Mouse (Mus musculus) forebrain, postnatal 0 days (tissue): ENCODE measurements at regions not wholly inside any gene's neighbourhood (a gene's known extent, or its start where the extent isn't known, plus 50 kb on each side); places are given as distances from the start of the nearest gene placed in this dataset.

Experiments
- ATAC-seq: fragments of 200-750 bp; cut with Nextera tagmentation; 2 replicates; pipeline ENCODE4 v1.8.0; 2017; ENCODE audit warnings: mild to moderate bottlenecking, moderate library complexity
- DNase-seq: peaks from one replicate; pipeline ENCODE4 v3.0.0-alpha.2; 2015
- H3K27ac ChIP-seq: fragments of 300-500 bp; sonication (generic); 2 replicates; pipeline ENCODE4 v1.5.1; 2014; ENCODE audit warnings: low read depth, mild to moderate bottlenecking, antibody characterized with exemption, low read length, moderate library complexity, mixed read lengths
- H3K27me3 ChIP-seq: fragments of 300-500 bp; sonication (generic); 2 replicates; pipeline ENCODE4 v1.6.1; 2014; ENCODE audit warnings: mild to moderate bottlenecking, low read length, mixed read lengths; ENCODE audit not compliant: insufficient read depth
- H3K36me3 ChIP-seq: fragments of 300-500 bp; sonication (generic); 2 replicates; pipeline ENCODE4 v1.6.1; 2014; ENCODE audit warnings: mild to moderate bottlenecking, moderate library complexity; ENCODE audit not compliant: insufficient read depth
- H3K4me1 ChIP-seq: fragments of 300-500 bp; sonication (generic); 2 replicates; pipeline ENCODE4 v1.6.1; 2014; ENCODE audit warnings: antibody characterized with exemption; ENCODE audit not compliant: insufficient read depth
- H3K4me2 ChIP-seq: fragments of 300-500 bp; sonication (generic); 2 replicates; pipeline ENCODE4 v1.6.1; 2014; ENCODE audit warnings: low read depth, mild to moderate bottlenecking, moderate library complexity
- H3K4me3 ChIP-seq: fragments of 300-500 bp; sonication (generic); 2 replicates; pipeline ENCODE4 v1.5.1; 2014; ENCODE audit warnings: low read depth, low read length, mixed read lengths
- H3K9ac ChIP-seq: fragments of 300-500 bp; sonication (generic); 2 replicates; pipeline ENCODE4 v1.6.1; 2014; ENCODE audit warnings: mild to moderate bottlenecking
- H3K9me3 ChIP-seq: fragments of 300-500 bp; sonication (generic); 2 replicates; pipeline ENCODE4 v1.6.1; 2016; ENCODE audit warnings: low read length
- CTCF ChIP-seq: sonication (generic); IDR thresholded peaks from 2 replicates; pipeline ENCODE4 v1.5.1; 2016; ENCODE audit warnings: antibody characterized with exemption, control low read depth, low read depth
- WGBS: fragments of 180-500 bp; shearing (Covaris S2); extraction: QIAGEN DNeasy Blood & Tissue Kit; methylation state at CpG from one replicate; pipeline ENCODE4 v1.1.7; 2014; 5-methylcytosine and 5-hydroxymethylcytosine counted together

GRCm38 (mm10) chr10:67715046-67715445 is 166.3 kb upstream of the Ado start:
- WGBS, result 86% methylated on average over 4 of the region's 4 CpGs
- DNase-seq, result no peak
- Histone ChIP-seq H3K36me3 (no peaks in the 10 kb centered on the region), H3K9ac (no peak overlapping the region), H3K27ac (no peak overlapping the region), H3K4me3 (no peak overlapping the region), H3K27me3 (no peaks in the 10 kb centered on the region), H3K4me2 (no peak overlapping the region), H3K9me3 (no peaks in the 10 kb centered on the region), H3K4me1 (no peaks in the 10 kb centered on the region)
- no peak for ATAC-seq
- TF ChIP-seq CTCF, result no peak

- no peak for TF ChIP-seq CTCF
- H3K9ac ChIP-seq, result no peak overlapping the region
- H3K27ac ChIP-seq, result no peak overlapping the region
- H3K4me2 ChIP-seq, result no peak overlapping the region
- H3K4me1 ChIP-seq, result no peaks in the 10 kb centered on the region
- ATAC-seq (no peak), DNase-seq (no peak)
- 84% methylated on average over 10 of the region's 10 CpGs for WGBS
- no peak overlapping the region for H3K4me3 ChIP-seq
- H3K27me3 ChIP-seq, result no peaks in the 10 kb centered on the region
- no peaks in the 10 kb centered on the region for H3K36me3 ChIP-seq
- no peaks in the 10 kb centered on the region for H3K9me3 ChIP-seq
Measured at GRCm38 (mm10) chr10:67713098-67713497, 164.3 kb upstream of the Ado start.

- DNase-seq, result no peak
- H3K27ac ChIP-seq, result no peak overlapping the region
- H3K4me3 ChIP-seq, result no peak overlapping the region
- no peak overlapping the region for H3K4me2 ChIP-seq
- no peaks in the 10 kb centered on the region for H3K27me3 ChIP-seq
- ATAC-seq, result no peak
- WGBS, result 71% methylated on average over 6 of the region's 6 CpGs
- no peaks in the 10 kb centered on the region for H3K36me3 ChIP-seq
- no peak overlapping the region for H3K9ac ChIP-seq
- no peaks in the 10 kb centered on the region for H3K9me3 ChIP-seq
- TF ChIP-seq CTCF, result no peak
- no peaks in the 10 kb centered on the region for H3K4me1 ChIP-seq
Measured at GRCm38 (mm10) chr10:67712665-67713064, 163.9 kb upstream of the Ado start.

- 93% methylated on average over 3 of the region's 3 CpGs for WGBS
- H3K9me3 ChIP-seq, result no peaks in the 10 kb centered on the region
- no peak for TF ChIP-seq CTCF
- no peaks in the 10 kb centered on the region for H3K27me3 ChIP-seq
- H3K36me3 ChIP-seq, result no peaks in the 10 kb centered on the region
- H3K4me3 ChIP-seq, result no peak overlapping the region
- no peak for ATAC-seq
- H3K4me2 ChIP-seq, result no peak overlapping the region
- no peak overlapping the region for H3K9ac ChIP-seq
- H3K4me1 ChIP-seq, result no peaks in the 10 kb centered on the region
- DNase-seq, result no peak
- no peak overlapping the region for H3K27ac ChIP-seq
Measured at GRCm38 (mm10) chr10:67711961-67712360, 163.2 kb upstream of the Ado start.

DNA sequence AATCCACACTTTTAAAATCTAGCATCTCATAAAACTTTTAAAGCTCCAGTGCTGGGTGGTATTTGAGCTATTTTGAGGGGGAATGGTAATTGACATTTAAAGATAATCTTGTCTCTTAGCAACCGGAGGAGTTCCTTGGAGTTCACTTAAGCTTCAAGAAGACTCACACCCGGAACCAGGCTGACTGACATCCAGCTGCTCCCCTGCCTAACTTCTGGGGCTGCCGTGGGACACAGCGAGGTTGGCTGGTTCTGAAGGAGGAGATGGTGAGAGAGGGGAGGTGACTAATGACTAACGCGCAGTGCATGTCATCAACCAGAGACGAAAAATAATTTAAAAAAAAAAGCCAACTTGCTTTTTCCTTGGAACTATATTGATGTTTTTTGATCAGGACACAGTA is 157.7 kb upstream of the Ado start:
- no peaks in the 10 kb centered on the region for H3K36me3 ChIP-seq
- ATAC-seq (peak; percentile 70), DNase-seq (peak; percentile 48)
- no peaks in the 10 kb centered on the region for H3K4me1 ChIP-seq
- no peak overlapping the region for H3K4me3 ChIP-seq
- no peak overlapping the region for H3K27ac ChIP-seq
- H3K9me3 ChIP-seq, result no peaks in the 10 kb centered on the region
- H3K4me2 ChIP-seq, result no peak overlapping the region
- H3K27me3 ChIP-seq, result no peaks in the 10 kb centered on the region
- H3K9ac ChIP-seq, result no peak overlapping the region
- no peak for TF ChIP-seq CTCF
- WGBS, result 54% methylated on average over 7 of the region's 7 CpGs

DNA sequence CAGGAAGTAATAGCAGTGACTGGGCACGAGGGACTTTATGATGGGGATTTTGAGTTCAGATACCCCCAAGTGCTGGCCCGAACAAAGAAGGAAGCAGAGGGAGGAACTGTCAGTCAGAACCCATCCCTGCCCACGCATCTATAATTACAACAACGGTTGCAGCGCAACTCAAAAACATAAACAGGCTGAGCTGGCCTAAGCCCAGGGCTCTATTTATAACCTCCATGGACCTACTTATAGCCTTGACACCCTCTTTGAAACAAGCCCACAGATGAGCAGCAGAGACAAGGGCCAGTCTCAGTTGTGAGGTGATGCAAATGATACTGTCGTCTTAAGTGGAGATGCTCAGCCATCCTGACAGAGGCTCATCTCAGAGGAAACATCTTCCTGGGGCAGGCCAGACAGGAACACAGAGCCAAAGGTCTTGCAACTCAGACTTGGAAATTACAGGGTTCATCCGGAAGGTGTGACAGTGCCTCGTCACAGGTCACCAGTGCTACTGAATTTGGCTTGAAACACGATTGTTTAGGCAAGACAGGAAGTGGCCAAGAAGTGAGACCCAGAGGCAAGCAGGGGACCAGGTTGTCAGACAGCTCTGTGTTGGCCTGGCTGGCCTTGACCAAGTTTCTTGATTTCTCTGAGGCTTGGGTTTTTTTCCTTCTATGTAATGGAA is 154.2 kb upstream of the Ado start:
- no peak overlapping the region for H3K4me2 ChIP-seq
- no peak overlapping the region for H3K27ac ChIP-seq
- no peaks in the 10 kb centered on the region for H3K4me1 ChIP-seq
- WGBS, result 74% methylated on average over 9 of the region's 9 CpGs
- no peak overlapping the region for H3K9ac ChIP-seq
- no peaks in the 10 kb centered on the region for H3K27me3 ChIP-seq
- H3K36me3 ChIP-seq, result no peaks in the 10 kb centered on the region
- H3K4me3 ChIP-seq, result no peak overlapping the region
- ATAC-seq (no peak), DNase-seq (no peak)
- no peak for TF ChIP-seq CTCF
- H3K9me3 ChIP-seq, result no peaks in the 10 kb centered on the region

GRCm38 (mm10) chr10:67697401-67698195 is 148.8 kb upstream of the Ado start:
- no peak for TF ChIP-seq CTCF
- no peak overlapping the region for H3K4me2 ChIP-seq
- H3K9ac ChIP-seq, result no peak overlapping the region
- H3K9me3 ChIP-seq, result no peaks in the 10 kb centered on the region
- no peak for ATAC-seq
- 85% methylated on average over 16 of the region's 16 CpGs for WGBS
- DNase-seq, result no peak
- no peak overlapping the region for H3K27ac ChIP-seq
- no peaks in the 10 kb centered on the region for H3K4me1 ChIP-seq
- no peaks in the 10 kb centered on the region for H3K36me3 ChIP-seq
- no peak overlapping the region for H3K4me3 ChIP-seq
- H3K27me3 ChIP-seq, result no peaks in the 10 kb centered on the region
